Mouse (Mus musculus) kidney, embryonic 14.5 days (tissue): ENCODE data around the gene Hdgfl3. TPM values are rescaled to one million over a fixed set of nuclear protein-coding genes. Genes with fewer than 3 reads are reported as not detected.

Experiments
- ATAC-seq: fragments of 200-750 bp; cut with Nextera tagmentation; 2 replicates; pipeline ENCODE4 v1.8.0; 2017; ENCODE audit warnings: moderate number of reproducible peaks, mild to moderate bottlenecking, moderate TSS enrichment, moderate library complexity; ENCODE audit not compliant: low FRiP score, low TSS enrichment
- H3K27ac ChIP-seq: fragments of 300-500 bp; sonication (generic); 2 replicates; pipeline ENCODE4 v1.5.1; 2014; ENCODE audit warnings: low read depth, mild to moderate bottlenecking, low read length, moderate library complexity, mixed read lengths
- H3K27me3 ChIP-seq: fragments of 300-500 bp; sonication (generic); 2 replicates; pipeline ENCODE4 v1.6.1; 2014; ENCODE audit warnings: mild to moderate bottlenecking, low read length; ENCODE audit not compliant: control insufficient read depth, insufficient read depth
- H3K36me3 ChIP-seq: fragments of 300-500 bp; sonication (generic); 2 replicates; pipeline ENCODE4 v1.6.1; 2014; ENCODE audit warnings: low read length, mixed read lengths; ENCODE audit not compliant: control insufficient read depth, insufficient read depth
- H3K4me1 ChIP-seq: fragments of 300-500 bp; sonication (generic); 2 replicates; pipeline ENCODE4 v1.6.1; 2014; ENCODE audit warnings: low read length, mixed read lengths; ENCODE audit not compliant: control insufficient read depth, insufficient read depth
- H3K4me2 ChIP-seq: fragments of 300-500 bp; sonication (generic); replicated peaks from 2 replicates; pipeline ENCODE4 v1.6.1; 2014; ENCODE audit warnings: low read depth, mild to moderate bottlenecking, low read length
- H3K4me3 ChIP-seq: fragments of 300-500 bp; sonication (generic); 2 replicates; pipeline ENCODE4 v1.5.1; 2014; ENCODE audit warnings: mild to moderate bottlenecking, low read length
- H3K9ac ChIP-seq: fragments of 300-500 bp; sonication (generic); 2 replicates; pipeline ENCODE4 v1.6.1; 2014; ENCODE audit warnings: low read depth, mild to moderate bottlenecking, low read length, moderate library complexity
- H3K9me3 ChIP-seq: fragments of 300-500 bp; sonication (generic); 2 replicates; pipeline ENCODE4 v1.6.1; 2016; ENCODE audit warnings: low read length; ENCODE audit not compliant: control insufficient read depth
- WGBS: fragments of 180-500 bp; shearing (Covaris S2); extraction: QIAGEN DNeasy Blood & Tissue Kit; methylation state at CpG from one replicate; pipeline ENCODE4 v1.1.7; 2014; 5-methylcytosine and 5-hydroxymethylcytosine counted together
- polyA plus RNA-seq: library from polyadenylated mRNA; unstranded; fragments of >200 nt; fragmentation: Nextera tagmentation; extraction: Ambion mirVana; gene quantifications from 2 replicates; pipeline ENCODE4 v1.2.1, GENCODE M21; 2014

Gene Hdgfl3
- polyA plus RNA-seq, 1 experiment from 2014 or later, result 21.5 TPM

DNA sequence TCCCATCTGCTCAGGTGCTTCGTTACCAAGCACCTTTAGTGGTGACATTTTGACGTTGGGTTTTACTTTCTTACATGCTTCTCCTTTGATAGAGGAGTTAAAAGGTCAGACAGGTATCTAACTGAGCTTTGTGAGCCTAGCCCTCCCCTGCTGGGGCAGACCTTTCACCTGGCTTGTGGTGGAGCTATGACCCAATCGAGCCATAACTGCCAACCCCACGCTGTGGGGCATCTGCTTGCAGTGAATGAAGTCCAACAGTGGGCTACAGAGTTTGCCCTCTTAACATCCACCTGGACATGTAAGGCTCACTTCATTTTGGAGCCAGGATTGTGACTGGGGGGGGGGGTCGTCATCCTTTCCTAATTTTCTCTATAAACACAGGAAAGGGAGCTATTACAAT is 54.0 kb downstream of the Hdgfl3 start:
- Histone ChIP-seq H3K27me3 (no peaks in the 10 kb centered on the region), H3K9ac (no peak overlapping the region), H3K36me3 (peaks cover 3% of the 10 kb centered on the region; the same call in 1 of the 2 replicates), H3K9me3 (no peaks in the 10 kb centered on the region), H3K4me3 (no peak overlapping the region), H3K4me2 (no peak overlapping the region), H3K4me1 (no peaks in the 10 kb centered on the region), H3K27ac (no peak overlapping the region)
- ATAC-seq, result no peak
- WGBS, result 84% methylated on average over 5 of the region's 5 CpGs

DNA sequence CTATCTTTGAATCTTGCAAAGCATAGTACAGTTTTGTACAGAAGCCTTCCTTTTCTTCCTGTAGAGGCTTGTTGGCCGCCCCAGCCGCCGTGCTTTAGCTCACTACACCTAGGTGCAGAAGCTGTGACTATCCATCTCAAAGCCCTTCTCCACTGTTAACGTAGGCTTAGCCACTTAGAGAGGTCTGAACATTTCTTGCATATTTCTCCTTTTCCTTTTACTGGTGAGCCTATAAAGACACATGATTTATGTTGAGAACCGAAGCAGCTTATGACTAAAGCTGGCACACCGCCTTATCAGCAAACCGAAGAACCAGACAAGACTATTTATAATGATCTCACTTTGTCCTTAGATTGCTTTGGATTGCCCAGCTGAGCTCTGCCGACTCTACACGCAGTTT is 58.9 kb downstream of the Hdgfl3 start:
- no peak for ATAC-seq
- Histone ChIP-seq H3K4me3 (no peak overlapping the region), H3K27me3 (no peaks in the 10 kb centered on the region), H3K27ac (no peak overlapping the region), H3K36me3 (no peaks in the 10 kb centered on the region), H3K4me2 (no peak overlapping the region), H3K9me3 (no peaks in the 10 kb centered on the region), H3K4me1 (no peaks in the 10 kb centered on the region), H3K9ac (no peak overlapping the region)
- 75% methylated on average over 9 of the region's 9 CpGs for WGBS

DNA sequence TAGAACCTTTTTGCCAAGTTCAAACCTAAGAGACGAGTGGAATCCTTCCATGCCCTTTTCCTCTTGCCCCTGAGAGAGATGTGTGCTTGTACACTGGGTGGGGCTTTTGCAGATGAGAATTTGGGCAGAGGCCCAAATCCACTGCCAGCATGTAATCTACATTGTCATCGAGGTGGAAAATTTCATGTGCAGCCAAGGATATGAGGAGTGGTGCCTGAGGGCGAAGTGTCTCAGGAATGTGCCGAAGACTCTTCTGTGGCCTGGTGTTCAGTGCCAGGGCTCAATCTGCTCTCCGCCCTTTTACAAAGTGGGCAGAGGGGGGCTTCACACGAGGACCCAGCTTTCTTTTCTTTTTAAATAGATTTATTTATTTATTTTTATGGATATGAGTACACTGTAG is 59.6 kb downstream of the Hdgfl3 start:
- Histone ChIP-seq H3K9me3 (no peaks in the 10 kb centered on the region), H3K4me3 (no peak overlapping the region), H3K27me3 (no peaks in the 10 kb centered on the region), H3K4me2 (no peak overlapping the region), H3K4me1 (no peaks in the 10 kb centered on the region), H3K36me3 (no peaks in the 10 kb centered on the region), H3K27ac (no peak overlapping the region), H3K9ac (no peak overlapping the region)
- ATAC-seq, result no peak
- 79% methylated on average over 6 of the region's 6 CpGs for WGBS

DNA sequence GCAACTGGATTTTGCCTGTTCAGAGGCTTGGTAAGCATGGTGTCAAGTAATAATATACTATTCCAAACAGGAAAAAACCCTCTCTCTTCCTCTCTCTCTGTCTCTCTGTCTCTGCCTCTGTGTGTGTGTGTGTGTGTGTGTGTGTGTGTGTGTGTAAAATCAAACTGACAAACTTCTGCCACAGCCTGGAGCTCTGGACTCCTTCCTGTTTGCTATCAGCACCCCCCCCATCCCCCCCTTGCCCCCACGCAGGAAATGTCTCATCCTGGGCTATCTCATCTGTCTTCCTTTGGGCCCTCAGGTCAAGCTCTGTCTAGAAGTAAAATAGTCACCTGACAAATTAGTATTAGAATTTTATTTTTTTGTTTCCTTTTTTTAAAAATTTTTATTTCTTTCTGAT is 60.5 kb downstream of the Hdgfl3 start:
- H3K9ac ChIP-seq, result no peak overlapping the region
- WGBS, result 36% methylated on average over 1 of the region's 1 CpGs
- H3K27ac ChIP-seq, result no peak overlapping the region
- H3K36me3 ChIP-seq, result no peaks in the 10 kb centered on the region
- H3K4me2 ChIP-seq, result no peak overlapping the region
- no peaks in the 10 kb centered on the region for H3K9me3 ChIP-seq
- no peaks in the 10 kb centered on the region for H3K27me3 ChIP-seq
- no peaks in the 10 kb centered on the region for H3K4me1 ChIP-seq
- no peak overlapping the region for H3K4me3 ChIP-seq
- no peak for ATAC-seq

DNA sequence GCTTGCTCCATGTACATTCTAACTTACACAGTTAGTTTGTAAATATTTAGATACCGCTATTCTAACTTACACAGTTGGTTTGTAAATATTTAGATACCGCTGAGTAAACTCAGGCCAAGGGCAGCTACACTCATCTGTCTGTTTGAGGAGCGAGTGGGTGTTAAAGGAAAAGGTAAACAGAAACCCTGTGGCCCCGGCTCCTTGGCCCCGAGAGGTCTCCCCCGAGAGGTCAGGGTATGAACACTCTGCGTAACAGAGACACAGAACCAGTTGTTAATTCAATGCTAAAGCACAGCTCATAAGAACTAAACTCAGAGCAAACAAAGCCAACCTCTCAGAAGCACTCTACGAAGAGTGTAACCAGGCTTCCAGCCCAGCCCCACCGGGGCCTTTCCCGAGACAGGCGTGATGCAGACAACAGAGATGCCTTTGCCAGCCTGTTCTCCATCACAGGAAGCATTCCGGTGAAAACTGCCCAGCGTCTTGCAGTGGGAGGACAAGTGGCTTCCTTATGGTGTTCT is 61.7 kb downstream of the Hdgfl3 start:
- 63% methylated on average over 13 of the region's 13 CpGs for WGBS
- Histone ChIP-seq H3K27ac (no peak overlapping the region), H3K9ac (no peak overlapping the region), H3K4me1 (no peaks in the 10 kb centered on the region), H3K4me2 (no peak overlapping the region), H3K4me3 (no peak overlapping the region), H3K9me3 (no peaks in the 10 kb centered on the region), H3K36me3 (no peaks in the 10 kb centered on the region), H3K27me3 (no peaks in the 10 kb centered on the region)
- ATAC-seq, result no peak

DNA sequence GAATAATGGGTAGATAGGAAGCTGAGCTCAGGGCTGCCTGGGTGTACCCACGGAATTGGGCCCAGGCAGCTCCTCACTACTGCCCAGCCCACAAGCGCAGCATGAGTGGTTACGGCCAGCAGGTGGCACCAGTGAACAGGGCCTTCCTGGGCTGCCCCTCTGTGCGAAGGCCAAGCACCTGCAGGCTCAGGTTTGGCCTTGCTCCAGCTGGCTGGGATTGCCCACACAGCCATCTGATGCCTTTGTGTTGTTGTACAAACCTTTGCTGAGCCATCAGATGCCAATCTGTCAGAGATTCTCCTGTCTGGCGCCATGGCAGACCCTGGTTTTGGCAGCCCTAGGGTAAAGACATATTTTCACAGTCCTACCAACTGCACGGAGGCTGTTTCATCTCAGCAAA is 66.1 kb downstream of the Hdgfl3 start:
- ATAC-seq, result peak; percentile 81
- Histone ChIP-seq H3K9ac (no peak overlapping the region), H3K9me3 (no peaks in the 10 kb centered on the region), H3K27ac (no peak overlapping the region), H3K4me1 (no peaks in the 10 kb centered on the region; the same call in 1 of the 2 replicates), H3K4me3 (no peak overlapping the region), H3K27me3 (no peaks in the 10 kb centered on the region), H3K4me2 (no peak overlapping the region), H3K36me3 (no peaks in the 10 kb centered on the region)
- WGBS, result 36% methylated on average over 6 of the region's 6 CpGs

DNA sequence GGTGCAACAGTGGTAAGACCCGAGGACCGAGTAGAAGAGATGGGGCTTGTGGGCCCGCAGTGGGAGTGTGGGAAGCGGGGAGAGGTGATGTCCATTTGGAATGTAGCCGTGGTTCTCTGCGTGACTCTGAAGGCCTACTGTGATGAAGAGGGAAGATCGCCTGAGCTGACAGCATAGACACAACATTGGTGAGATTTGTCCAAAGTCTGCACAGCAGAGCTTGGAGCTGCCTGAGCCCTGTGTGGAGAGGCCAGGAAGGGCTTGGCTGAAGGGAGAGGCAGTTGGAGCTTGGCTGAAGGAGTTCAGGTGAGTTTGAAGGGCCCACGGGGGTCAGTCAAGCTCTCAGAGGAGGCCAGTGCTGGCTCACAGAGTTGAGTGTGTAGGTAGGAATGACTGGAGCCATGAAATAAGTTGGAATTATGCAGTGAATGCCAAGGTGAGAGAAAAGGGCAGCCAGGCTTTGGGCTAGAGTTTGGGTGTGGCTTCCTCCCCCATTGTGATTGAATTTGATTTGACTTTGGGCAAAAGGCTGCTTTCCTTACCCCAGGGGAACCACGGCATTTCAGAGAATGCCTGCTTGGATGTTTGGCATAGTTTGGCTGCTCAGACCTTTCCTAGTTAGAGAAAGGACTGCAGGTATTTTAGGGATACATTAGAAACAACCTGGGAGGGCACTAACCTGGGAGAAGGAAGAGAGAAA is 66.9 kb downstream of the Hdgfl3 start:
- no peak overlapping the region for H3K4me2 ChIP-seq
- H3K27me3 ChIP-seq, result no peaks in the 10 kb centered on the region
- no peak overlapping the region for H3K27ac ChIP-seq
- WGBS, result 86% methylated on average over 9 of the region's 9 CpGs
- no peak overlapping the region for H3K9ac ChIP-seq
- H3K9me3 ChIP-seq, result no peaks in the 10 kb centered on the region
- H3K4me3 ChIP-seq, result no peak overlapping the region
- H3K4me1 ChIP-seq, result no peaks in the 10 kb centered on the region; the same call in 1 of the 2 replicates
- no peaks in the 10 kb centered on the region for H3K36me3 ChIP-seq
- no peak for ATAC-seq

DNA sequence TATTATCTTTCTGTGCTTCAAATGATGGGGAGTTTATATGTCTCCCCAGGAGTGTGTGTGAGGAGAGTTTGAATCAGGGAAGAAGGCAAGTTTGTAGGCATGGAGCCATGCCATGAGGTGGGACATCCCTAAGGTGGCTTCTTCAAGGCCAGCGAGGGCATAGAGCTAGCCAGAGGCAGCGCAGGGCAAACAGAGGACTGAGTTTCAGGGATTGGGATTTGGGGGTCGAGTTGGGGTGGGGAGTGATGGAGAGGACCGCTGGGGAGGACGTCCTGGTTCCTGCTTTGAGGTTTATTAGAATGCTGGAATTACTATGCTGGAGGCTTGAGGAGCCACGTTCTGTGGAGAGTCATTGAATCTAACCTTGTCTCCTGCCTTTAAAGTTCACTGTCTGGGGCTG is 68.3 kb downstream of the Hdgfl3 start:
- H3K36me3 ChIP-seq, result no peaks in the 10 kb centered on the region
- no peak for ATAC-seq

DNA sequence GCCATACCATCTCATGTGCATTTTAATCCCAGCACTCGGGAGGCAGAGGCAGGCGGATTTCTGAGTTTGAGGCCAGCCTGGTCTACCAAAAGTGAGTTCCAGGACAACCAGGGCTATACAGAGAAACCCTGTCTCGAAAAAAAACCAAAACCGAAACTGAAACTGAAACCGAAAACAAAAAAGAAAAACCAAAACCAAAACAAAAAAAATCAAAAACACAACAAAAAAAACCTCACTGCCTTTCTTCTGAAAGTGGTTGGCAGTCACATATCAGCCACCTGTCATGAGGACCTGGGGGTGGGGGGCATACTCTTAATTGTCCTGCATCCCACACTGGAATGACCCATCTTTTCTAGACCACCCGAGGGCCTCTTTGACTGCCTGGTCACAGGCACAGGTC is 69.7 kb downstream of the Hdgfl3 start:
- no peak overlapping the region for H3K27ac ChIP-seq
- H3K4me3 ChIP-seq, result no peak overlapping the region
- no peaks in the 10 kb centered on the region for H3K9me3 ChIP-seq
- WGBS, result 87% methylated on average over 6 of the region's 6 CpGs
- no peak overlapping the region for H3K4me2 ChIP-seq
- ATAC-seq, result no peak
- H3K4me1 ChIP-seq, result no peaks in the 10 kb centered on the region; the same call in 1 of the 2 replicates
- H3K27me3 ChIP-seq, result no peaks in the 10 kb centered on the region; the same call in 1 of the 2 replicates
- no peak overlapping the region for H3K9ac ChIP-seq
- H3K36me3 ChIP-seq, result no peaks in the 10 kb centered on the region

More for the DNA sequence above, 68.3 kb downstream of the Hdgfl3 start:
- Histone ChIP-seq H3K4me3 (no peak overlapping the region), H3K9ac (no peak overlapping the region), H3K9me3 (no peaks in the 10 kb centered on the region), H3K4me2 (no peak overlapping the region), H3K27ac (no peak overlapping the region), H3K27me3 (no peaks in the 10 kb centered on the region), H3K4me1 (no peaks in the 10 kb centered on the region; the same call in 1 of the 2 replicates)
- 91% methylated on average over 6 of the region's 6 CpGs for WGBS
